Mouse (Mus musculus): Measurements from ENCODE around the gene Ucn3.

Gene Ucn3

DNA sequence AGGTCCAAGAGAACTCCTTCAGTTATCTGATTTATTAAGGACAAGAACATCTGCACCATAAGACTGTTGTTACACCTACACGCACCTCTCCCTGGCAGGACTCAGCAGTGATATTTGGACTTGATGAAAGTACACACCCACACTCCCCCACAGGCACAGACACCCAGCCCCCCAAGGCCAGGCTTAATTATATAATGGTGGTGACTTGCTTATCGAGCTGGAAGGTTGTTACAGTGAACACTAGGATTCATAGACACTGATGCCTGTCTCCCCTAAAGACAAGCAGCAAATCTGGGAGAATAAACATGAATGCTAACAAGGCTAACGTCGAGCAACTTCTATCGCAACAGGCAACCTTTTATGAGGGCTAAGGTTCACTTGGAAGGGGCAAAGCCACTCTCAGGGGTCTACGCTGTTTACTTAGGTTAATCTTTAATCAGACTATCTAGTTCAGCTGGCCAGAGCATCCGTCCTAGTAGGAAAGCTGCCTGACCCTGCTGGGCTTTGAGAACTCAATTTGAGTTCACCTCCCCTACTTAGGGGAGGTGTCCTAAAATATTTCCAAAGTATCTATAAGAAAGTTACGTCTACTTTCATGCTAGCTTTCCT lies 53.6 kb downstream of the Ucn3 start:
- DNase-seq, result no peak

All from right cerebral cortex, postnatal 14 days (tissue).